In genomic region chr8:6139171-6139570, GRCm38 (mm10) we compare ENCODE assay signal across 13 mouse cellular contexts.
"Had no signal": no experiment of that assay in that cellular context is flagged by ENCODE, and none has a peak within 500 bp of the region (broad histone marks: within the 10 kb centered on the region; RNA-seq: fewer than 3 reads in every experiment).

No protein-coding gene starts in this region.

- H3K9ac ChIP-seq: limb, embryonic 12.5 days; liver, embryonic 14.5 days; neural tube, embryonic 15.5 days; stomach, embryonic 15.5 days had no signal

- H3K4me1 ChIP-seq: neural tube, embryonic 15.5 days; stomach, embryonic 15.5 days had no signal

- H3K9me3 ChIP-seq: limb, embryonic 12.5 days; neural tube, embryonic 15.5 days; stomach, embryonic 15.5 days had no signal

- H3K27me3 ChIP-seq: limb, embryonic 12.5 days; neural tube, embryonic 15.5 days; stomach, embryonic 15.5 days had no signal

- DNase-seq: kidney, adult 18-20 months; kidney, postnatal 10 days; liver; lung, adult 18-20 months; lung, postnatal 36 days; thymus, adult 2 months; thymus, postnatal 25 days had no signal

- H3K27ac ChIP-seq: limb, embryonic 12.5 days; liver, embryonic 14.5 days; midbrain, embryonic 10.5 days; neural tube, embryonic 15.5 days; stomach, embryonic 15.5 days had no signal

- H3K4me3 ChIP-seq: limb, embryonic 12.5 days; midbrain, embryonic 10.5 days; neural tube, embryonic 15.5 days; stomach, embryonic 15.5 days had no signal

- H3K36me3 ChIP-seq: limb, embryonic 12.5 days; midbrain, embryonic 10.5 days; neural tube, embryonic 15.5 days; stomach, embryonic 15.5 days had no signal

- ATAC-seq: midbrain, embryonic 16.5 days had no signal

- H3K4me2 ChIP-seq: limb, embryonic 12.5 days; neural tube, embryonic 15.5 days; stomach, embryonic 15.5 days had no signal
